ENCODE assay signal across 8 mouse cellular contexts in the genomic region with DNA sequence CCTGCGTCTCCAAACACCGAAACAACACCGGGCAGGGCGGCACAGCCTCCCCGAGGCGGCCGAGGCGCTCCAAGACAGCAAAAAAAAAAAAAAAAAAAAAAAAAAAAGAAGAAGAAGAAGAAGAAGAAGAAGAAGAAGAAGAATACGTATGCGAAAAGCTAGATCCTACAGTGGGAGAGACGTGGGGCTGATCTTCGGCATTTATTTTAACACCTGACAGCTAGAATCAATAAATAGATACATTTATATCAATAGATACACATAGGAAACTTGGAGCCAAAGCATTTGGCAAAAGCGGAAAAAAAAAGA. TPM values are rescaled to one million over a fixed set of nuclear protein-coding genes. Genes with fewer than 3 reads are reported as not detected.
DNase-seq lines count a peak whose midpoint lies in the region; ATAC-seq and TF ChIP-seq lines count a peak whose summit lies in the region.

No protein-coding gene starts in this region.

- 1% methylated on average over 13 of the region's 13 CpGs for WGBS in heart, embryonic 13.5 days
- WGBS in forebrain, embryonic 15.5 days: 0% methylated on average over 13 of the region's 13 CpGs
- 0% methylated on average over 13 of the region's 13 CpGs for WGBS in liver, embryonic 15.5 days (ENCODE audit: insufficient replicate concordance)

- TF ChIP-seq CTCF in E14TG2a.4 (conservative IDR thresholded peaks at IDR 0.05; ENCODE audit: low read length): no peak

- H3K4me1 ChIP-seq in heart, embryonic 13.5 days: peaks cover 57% of the 10 kb centered on the region
- peaks cover 48% of the 10 kb centered on the region for H3K4me1 ChIP-seq in E14TG2a.4 (replicated peaks; ENCODE audit: low read depth, low read length)
- peaks cover 59% of the 10 kb centered on the region for H3K4me1 ChIP-seq in forebrain, embryonic 15.5 days
- peaks cover 35% of the 10 kb centered on the region for H3K4me1 ChIP-seq in liver, embryonic 15.5 days (replicated peaks)

- peak overlapping the region; percentile 97 for H3K9ac ChIP-seq in heart, embryonic 13.5 days
- H3K9ac ChIP-seq in forebrain, embryonic 15.5 days (replicated peaks): peak overlapping the region; percentile 84
- peak overlapping the region; percentile 79 for H3K9ac ChIP-seq in liver, embryonic 15.5 days

- no peak for ATAC-seq in heart, embryonic 13.5 days (ENCODE audit: extremely low read depth, insufficient number of reproducible peaks, low FRiP score, low TSS enrichment)
- no peak for ATAC-seq in forebrain, embryonic 15.5 days (replicated peaks)
- no peak for ATAC-seq in liver, embryonic 15.5 days (ENCODE audit: insufficient read depth)
- no peak for ATAC-seq in inflammation-experienced regulatory T-cells, adult 6 months

- no peak for DNase-seq in heart, adult 11 months
- DNase-seq in thymus, postnatal 0 days (ENCODE audit: low spot score): no peak
- DNase-seq in ovary, postnatal 10 days (ENCODE audit: low spot score): no peak

- peak overlapping the region; percentile 97 for H3K27ac ChIP-seq in heart, embryonic 13.5 days (replicated peaks)
- peak overlapping the region; percentile 99 for H3K27ac ChIP-seq in forebrain, embryonic 15.5 days (replicated peaks)
- H3K27ac ChIP-seq in liver, embryonic 15.5 days (replicated peaks): peak overlapping the region; percentile 92

- no peaks in the 10 kb centered on the region for H3K9me3 ChIP-seq in heart, embryonic 13.5 days
- no peaks in the 10 kb centered on the region for H3K9me3 ChIP-seq in E14TG2a.4 (ENCODE audit: low read length)
- H3K9me3 ChIP-seq in forebrain, embryonic 15.5 days: no peaks in the 10 kb centered on the region
- no peaks in the 10 kb centered on the region for H3K9me3 ChIP-seq in liver, embryonic 15.5 days (replicated peaks)

- H3K4me2 ChIP-seq in heart, embryonic 13.5 days: peak overlapping the region; percentile 99
- peak overlapping the region; percentile 76 for H3K4me2 ChIP-seq in forebrain, embryonic 15.5 days (replicated peaks)
- peak overlapping the region; percentile 91 for H3K4me2 ChIP-seq in liver, embryonic 15.5 days

- no peaks in the 10 kb centered on the region for H3K27me3 ChIP-seq in heart, embryonic 13.5 days (replicated peaks)
- peaks cover 50% of the 10 kb centered on the region for H3K27me3 ChIP-seq in E14TG2a.4 (ENCODE audit: insufficient read depth, low read length)
- 0 out of 2 replicates have a peak, but pooled peaks cover 6% of the 10 kb centered on the region for H3K27me3 ChIP-seq in forebrain, embryonic 15.5 days
- H3K27me3 ChIP-seq in liver, embryonic 15.5 days: peaks cover 99% of the 10 kb centered on the region

- no peaks in the 10 kb centered on the region for H3K36me3 ChIP-seq in heart, embryonic 13.5 days
- H3K36me3 ChIP-seq in E14TG2a.4 (ENCODE audit: insufficient read depth, low read length): no peaks in the 10 kb centered on the region
- no peaks in the 10 kb centered on the region for H3K36me3 ChIP-seq in forebrain, embryonic 15.5 days
- no peaks in the 10 kb centered on the region for H3K36me3 ChIP-seq in liver, embryonic 15.5 days (replicated peaks)

- peak overlapping the region; percentile 85 for H3K4me3 ChIP-seq in heart, embryonic 13.5 days
- H3K4me3 ChIP-seq in E14TG2a.4 (replicated peaks; ENCODE audit: low read length): peak overlapping the region; percentile 83
- peak overlapping the region; percentile 75 for H3K4me3 ChIP-seq in forebrain, embryonic 15.5 days
- H3K4me3 ChIP-seq in liver, embryonic 15.5 days (replicated peaks): peak overlapping the region; percentile 68

RNA-seq across cellular contexts. Expression of a gene that starts 0.2 kb away (rescaled TPM):
- polyA plus RNA-seq in heart, embryonic 13.5 days (2015; fragmentation: Nextera tagmentation; extraction: Ambion mirVana): not detected in 2 replicates
- 17.2 TPM in 1 of 2 replicates, not detected in the other for polyA plus RNA-seq in forebrain, embryonic 15.5 days (2015; fragmentation: Nextera tagmentation; extraction: Ambion mirVana)
- not detected in 2 replicates for polyA plus RNA-seq in liver, embryonic 15.5 days (2015; fragmentation: Nextera tagmentation; extraction: Ambion mirVana)
- polyA plus RNA-seq in inflammation-experienced regulatory T-cells, adult 6 months (2017; shearing (Covaris generic)): not detected
- polyA plus RNA-seq in thymus, postnatal 0 days (2015; fragmentation: Nextera tagmentation; extraction: Ambion mirVana): not detected in 2 replicates

RNA-seq across cellular contexts. Expression of a gene that starts 0.5 kb away (rescaled TPM):
- polyA plus RNA-seq in heart, embryonic 13.5 days (2015; fragmentation: Nextera tagmentation; extraction: Ambion mirVana): 0.24 and 0.29 TPM in 2 replicates
- polyA plus RNA-seq in forebrain, embryonic 15.5 days (2015; fragmentation: Nextera tagmentation; extraction: Ambion mirVana): 1.6 and 2.6 TPM in 2 replicates
- polyA plus RNA-seq in liver, embryonic 15.5 days (2015; fragmentation: Nextera tagmentation; extraction: Ambion mirVana): 0.25 and 0.33 TPM in 2 replicates
- 10 to 100 TPM in 2 of 3 experiments, 1 to 10 TPM in 1; 8.4 to 28.5 (median 10.2) TPM for polyA plus RNA-seq in inflammation-experienced regulatory T-cells, adult 6 months (2017; shearing (Covaris generic))
- polyA plus RNA-seq in thymus, postnatal 0 days (2015; fragmentation: Nextera tagmentation; extraction: Ambion mirVana): 11.9 and 15.1 TPM in 2 replicates

RNA-seq across cellular contexts. Expression of a gene that starts 55.9 kb away (rescaled TPM):
- not detected in 2 replicates for polyA plus RNA-seq in heart, embryonic 13.5 days (2015; fragmentation: Nextera tagmentation; extraction: Ambion mirVana)
- polyA plus RNA-seq in forebrain, embryonic 15.5 days (2015; fragmentation: Nextera tagmentation; extraction: Ambion mirVana): not detected in 2 replicates
- polyA plus RNA-seq in liver, embryonic 15.5 days (2015; fragmentation: Nextera tagmentation; extraction: Ambion mirVana): not detected in 2 replicates
- not detected for polyA plus RNA-seq in inflammation-experienced regulatory T-cells, adult 6 months (2017; shearing (Covaris generic))
- polyA plus RNA-seq in thymus, postnatal 0 days (2015; fragmentation: Nextera tagmentation; extraction: Ambion mirVana): not detected in 2 replicates
